27 mouse cellular contexts compared by ENCODE assay signal in genomic region chr10:21819686-21820085, GRCm38 (mm10).
DNase-seq lines count a peak whose midpoint lies in the region; ATAC-seq and TF ChIP-seq lines count a peak whose summit lies in the region.
"Had no signal": no experiment of that assay in that cellular context is flagged by ENCODE, and none has a peak within 500 bp of the region (broad histone marks: within the 10 kb centered on the region; RNA-seq: fewer than 3 reads in every experiment).

No protein-coding gene starts in this region.

- peak overlapping the region; percentile 39; the same call in 1 of the 2 replicates for H3K27ac ChIP-seq in liver, postnatal 0 days (ENCODE audit: low read depth)
- H3K27ac ChIP-seq in hindbrain, embryonic 14.5 days = 0 out of 2 replicates have a peak overlapping the region, but pooled peaks have one; percentile 6
- H3K27ac ChIP-seq: embryonic facial prominence, embryonic 13.5 days; forebrain, embryonic 13.5 days; gastrocnemius, adult 2 months; heart, embryonic 15.5 days; intestine, embryonic 15.5 days; liver, embryonic 12.5 days; stomach, embryonic 15.5 days had no signal

- no peak for TF ChIP-seq CTCF in liver, postnatal 0 days (IDR thresholded peaks at IDR 0.05; ENCODE audit: low read depth)

- no peaks in the 10 kb centered on the region for H3K9me3 ChIP-seq in liver, postnatal 0 days (ENCODE audit: low read length)
- H3K9me3 ChIP-seq in hindbrain, embryonic 14.5 days (ENCODE audit: control insufficient read depth, low read length) = no peaks in the 10 kb centered on the region
- H3K9me3 ChIP-seq: embryonic facial prominence, embryonic 13.5 days; forebrain, embryonic 13.5 days; heart, embryonic 15.5 days; intestine, embryonic 15.5 days; liver, embryonic 12.5 days; stomach, embryonic 15.5 days had no signal

- no peak for DNase-seq in liver, postnatal 0 days
- DNase-seq in liver = no peak
- peak; percentile 20 for DNase-seq in thymus, postnatal 0 days (ENCODE audit: low spot score)
- DNase-seq in thymus, postnatal 25 days = no peak
- no peak for DNase-seq in hindbrain, embryonic 14.5 days (ENCODE audit: low spot score)
- DNase-seq in splenic B cell, adult 2 months (ENCODE audit: low read depth, low spot score) = peak; percentile 34
- DNase-seq in ovary, adult 18-20 months (ENCODE audit: low spot score) = no peak
- DNase-seq: adrenal gland, postnatal 10 days; cerebellum, adult 18-20 months; cerebellum, postnatal 25 days; embryo, embryonic 11 days; gastrocnemius, adult 2 months; heart, postnatal 4 days; kidney, adult 9 months; kidney, postnatal 14 days; left cerebral cortex, postnatal 4 days; lung, adult 2 months; lung, postnatal 14 days; right cerebral cortex, adult 18-20 months; right cerebral cortex, postnatal 4 days had no signal

- no peak overlapping the region for H3K9ac ChIP-seq in liver, postnatal 0 days (replicated peaks)
- H3K9ac ChIP-seq in hindbrain, embryonic 14.5 days = no peak overlapping the region
- H3K9ac ChIP-seq: embryonic facial prominence, embryonic 13.5 days; forebrain, embryonic 13.5 days; heart, embryonic 15.5 days; intestine, embryonic 15.5 days; liver, embryonic 12.5 days; stomach, embryonic 15.5 days had no signal

- H3K4me1 ChIP-seq in liver, postnatal 0 days (ENCODE audit: insufficient read depth) = no peaks in the 10 kb centered on the region
- peaks cover 8% of the 10 kb centered on the region for H3K4me1 ChIP-seq in hindbrain, embryonic 14.5 days (replicated peaks; ENCODE audit: control insufficient read depth, insufficient read depth, low read length)
- H3K4me1 ChIP-seq: forebrain, embryonic 13.5 days; heart, embryonic 15.5 days; intestine, embryonic 15.5 days; stomach, embryonic 15.5 days had no signal

- no peak overlapping the region for H3K4me2 ChIP-seq in liver, postnatal 0 days (ENCODE audit: low read depth, low read length)
- H3K4me2 ChIP-seq in hindbrain, embryonic 14.5 days (replicated peaks) = no peak overlapping the region
- H3K4me2 ChIP-seq: embryonic facial prominence, embryonic 13.5 days; forebrain, embryonic 13.5 days; heart, embryonic 15.5 days; intestine, embryonic 15.5 days; liver, embryonic 12.5 days; stomach, embryonic 15.5 days had no signal

- H3K4me3 ChIP-seq in liver, postnatal 0 days (ENCODE audit: low read depth, low read length) = no peak overlapping the region
- no peak overlapping the region for H3K4me3 ChIP-seq in hindbrain, embryonic 14.5 days (replicated peaks; ENCODE audit: low read length)
- H3K4me3 ChIP-seq: embryonic facial prominence, embryonic 13.5 days; erythroblast, embryonic 14.5 days; forebrain, embryonic 13.5 days; gastrocnemius, adult 2 months; heart, embryonic 15.5 days; intestine, embryonic 15.5 days; liver, embryonic 12.5 days; stomach, embryonic 15.5 days had no signal

- H3K27me3 ChIP-seq in liver, postnatal 0 days (ENCODE audit: insufficient read depth, low read length) = no peaks in the 10 kb centered on the region
- no peaks in the 10 kb centered on the region for H3K27me3 ChIP-seq in hindbrain, embryonic 14.5 days (ENCODE audit: control insufficient read depth, insufficient read depth, low read length)
- H3K27me3 ChIP-seq in splenic B cell, adult 2 months (ENCODE audit: control insufficient read depth, insufficient read depth, low read length, poor library complexity, severe bottlenecking) = no peaks in the 10 kb centered on the region
- H3K27me3 ChIP-seq: embryonic facial prominence, embryonic 13.5 days; forebrain, embryonic 13.5 days; heart, embryonic 15.5 days; intestine, embryonic 15.5 days; liver, embryonic 12.5 days; stomach, embryonic 15.5 days had no signal

- 71% methylated on average over 3 of the region's 3 CpGs for WGBS in liver, postnatal 0 days (ENCODE audit: insufficient replicate concordance)
- 73% methylated on average over 3 of the region's 3 CpGs for WGBS in hindbrain, embryonic 14.5 days

- no peak for TF ChIP-seq EP300 in liver, postnatal 0 days (IDR thresholded peaks at IDR 0.05; ENCODE audit: low read depth)

- ATAC-seq in liver, postnatal 0 days = no peak
- ATAC-seq in hindbrain, embryonic 14.5 days (ENCODE audit: low FRiP score) = no peak
- ATAC-seq: forebrain, embryonic 13.5 days; intestine, embryonic 15.5 days; liver, embryonic 12.5 days had no signal

- no peaks in the 10 kb centered on the region for H3K36me3 ChIP-seq in liver, postnatal 0 days (replicated peaks; ENCODE audit: insufficient read depth, low read length)
- H3K36me3 ChIP-seq in hindbrain, embryonic 14.5 days (replicated peaks; ENCODE audit: control insufficient read depth, insufficient read depth) = no peaks in the 10 kb centered on the region
- H3K36me3 ChIP-seq in splenic B cell, adult 2 months (ENCODE audit: control insufficient read depth, insufficient read depth, low read length, poor library complexity, severe bottlenecking) = no peaks in the 10 kb centered on the region
- H3K36me3 ChIP-seq: embryonic facial prominence, embryonic 13.5 days; heart, embryonic 15.5 days; intestine, embryonic 15.5 days; liver, embryonic 12.5 days; stomach, embryonic 15.5 days had no signal

Comparison
In these comparisons a context has a peak if more than half of its experiments do, and no peak if none do; other contexts are left out.
1. DNase-seq: peak in thymus, postnatal 0 days (single experiment) and splenic B cell, adult 2 months (single experiment); none in liver, postnatal 0 days (single experiment), liver (single experiment), thymus, postnatal 25 days (single experiment), hindbrain, embryonic 14.5 days (single experiment) and ovary, adult 18-20 months (single experiment).